Mouse (Mus musculus): ENCODE data around the gene Ercc5.
A peak's percentile ranks its signal among the peaks of the same experiment; 100 is the strongest.

Ercc5 gene

GRCm38 (mm10) chr1:44147563-44148381 lies at the start of gene Ercc5:
TSS of gene Ercc5 (plus strand) at chr1:44147744.
- peak; percentile 32 for DNase-seq (ENCODE audit: low spot score)

DNA sequence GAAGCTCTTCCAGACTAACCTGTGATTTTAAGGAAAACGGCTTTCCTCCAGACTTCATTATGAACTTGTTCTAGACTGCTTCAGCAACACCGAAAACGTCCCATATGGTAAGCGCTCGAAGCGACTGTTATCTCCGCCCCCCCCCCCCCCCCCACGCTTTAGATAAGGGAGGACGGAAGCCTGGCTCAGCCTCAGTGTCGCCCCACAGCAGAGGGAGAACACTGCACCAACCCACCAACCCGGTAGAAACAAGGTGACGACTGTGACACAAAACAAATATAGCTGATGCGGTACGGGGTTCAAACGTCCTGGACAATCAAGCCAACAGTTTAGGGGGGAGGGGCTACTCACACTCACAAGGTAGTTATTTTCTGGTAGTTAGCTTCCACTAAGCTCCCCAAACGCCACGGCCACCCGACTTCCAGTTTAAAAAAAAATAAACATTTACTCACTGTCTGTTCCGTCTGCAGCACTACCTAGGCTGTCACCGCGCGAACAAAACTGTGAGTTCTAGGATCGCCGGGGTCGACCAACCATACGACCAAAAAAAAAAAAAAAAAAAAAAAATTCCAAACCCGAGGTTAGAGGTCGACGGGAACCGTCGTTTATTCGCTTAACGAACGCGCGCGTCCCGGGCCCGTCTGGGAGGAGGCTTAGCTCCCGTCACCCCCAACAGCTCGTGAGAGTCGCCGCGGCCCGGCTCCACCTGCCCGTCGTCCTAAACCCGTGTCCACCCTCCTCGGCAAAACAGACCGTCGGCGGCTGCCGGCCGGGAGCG lies 45.9 kb upstream of the Ercc5 start:
- no peak for DNase-seq (ENCODE audit: low spot score)

DNA sequence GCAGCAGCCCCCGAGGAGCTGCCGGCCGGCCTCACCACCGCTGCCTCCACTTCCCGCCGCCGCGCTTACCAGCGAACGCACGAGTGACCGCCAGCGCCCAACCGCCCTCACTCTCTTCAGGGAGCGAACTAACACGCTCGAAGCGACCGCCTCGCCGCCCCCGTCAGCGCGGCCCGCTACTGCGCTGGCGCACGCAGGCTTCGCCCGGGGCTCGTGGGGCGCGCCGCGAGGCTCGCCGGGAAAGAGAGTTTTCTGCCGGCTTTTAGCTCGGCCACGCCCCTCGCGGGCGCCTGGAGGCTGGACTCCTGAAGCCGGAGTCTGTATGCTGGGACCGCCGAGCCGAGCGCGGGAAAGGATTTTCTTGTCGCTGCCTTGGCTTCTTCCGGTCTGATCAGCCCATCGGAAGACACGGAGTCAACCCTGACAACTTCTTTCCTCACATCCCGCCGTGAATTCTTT lies 45.3 kb upstream of the Ercc5 start, which contains the start of gene Tex30:
TSS of gene Tex30 (minus strand) at position 183 of the 459 bp plus-strand sequence.
- DNase-seq (ENCODE audit: low spot score) = peak; percentile 70

DNA sequence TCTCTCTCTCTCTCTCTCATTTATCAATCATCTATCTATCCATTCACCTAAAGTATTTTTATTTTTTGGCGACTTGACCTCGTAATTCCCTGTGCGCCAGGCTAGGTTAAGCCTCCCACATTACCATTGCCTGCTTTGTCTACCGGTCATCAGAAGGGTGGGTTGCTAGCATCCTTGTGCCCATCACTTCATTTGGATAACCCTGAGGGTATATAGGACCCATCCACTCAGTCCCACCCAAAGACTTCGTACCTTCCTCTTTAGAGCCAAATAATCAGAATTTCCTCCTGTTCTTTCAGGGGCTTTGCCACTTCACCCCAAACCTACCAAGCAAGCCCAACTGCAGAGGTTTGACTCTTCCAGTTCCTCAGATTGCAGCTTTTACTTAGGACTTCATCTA lies 44.6 kb upstream of the Ercc5 start:
- DNase-seq (ENCODE audit: low spot score) = no peak

- no peak for DNase-seq (ENCODE audit: low spot score)
Observed at GRCm38 (mm10) chr1:44117571-44117970, 30.0 kb upstream of the Ercc5 start.

DNA sequence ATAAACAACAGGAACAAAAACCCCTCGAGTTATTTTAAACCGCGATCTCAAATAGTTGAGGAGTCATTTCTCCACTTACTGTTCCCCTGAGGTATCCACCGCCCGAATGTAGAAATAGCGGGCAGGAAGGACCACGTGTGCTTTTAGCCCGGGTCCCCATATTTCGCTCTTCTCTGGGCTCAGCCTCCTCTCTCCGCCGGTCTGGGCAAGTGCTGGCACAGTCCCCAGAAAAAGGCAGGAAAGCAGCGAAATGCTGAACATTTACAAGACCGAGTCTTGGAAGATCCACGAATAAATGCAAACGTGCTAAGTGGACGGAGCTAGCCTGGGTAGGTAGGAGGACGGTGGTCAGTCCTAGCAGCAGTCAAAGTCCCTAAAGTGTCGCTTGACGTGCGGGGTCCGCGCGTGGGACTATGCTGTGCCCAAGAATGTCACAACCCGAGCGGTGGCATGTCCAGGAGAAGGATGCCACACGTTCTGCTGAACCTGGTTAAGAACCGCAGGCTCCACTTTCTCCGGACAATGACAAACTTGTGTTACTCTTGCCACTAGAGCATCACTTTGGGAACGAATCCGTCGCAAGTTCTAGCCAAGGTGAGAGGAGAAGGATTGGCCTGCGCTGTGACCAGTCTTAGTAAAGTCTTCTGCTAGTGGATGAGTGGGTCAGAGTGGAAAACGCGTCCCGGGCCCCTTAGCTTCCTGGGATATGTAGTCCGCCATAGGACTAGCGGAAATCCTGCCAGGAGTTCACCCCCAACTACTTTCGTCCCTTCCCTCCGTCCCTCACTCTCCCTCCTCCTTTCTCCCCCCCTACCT lies 29.1 kb upstream of the Ercc5 start, which contains the start of the genes Kdelc1 and Bivm:
TSS of gene Kdelc1 (minus strand) at position 570 of the 816 bp plus-strand sequence.
TSS of gene Bivm (plus strand) at position 719 of the 816 bp plus-strand sequence.
- DNase-seq (ENCODE audit: low spot score) = peak; percentile 50

DNA sequence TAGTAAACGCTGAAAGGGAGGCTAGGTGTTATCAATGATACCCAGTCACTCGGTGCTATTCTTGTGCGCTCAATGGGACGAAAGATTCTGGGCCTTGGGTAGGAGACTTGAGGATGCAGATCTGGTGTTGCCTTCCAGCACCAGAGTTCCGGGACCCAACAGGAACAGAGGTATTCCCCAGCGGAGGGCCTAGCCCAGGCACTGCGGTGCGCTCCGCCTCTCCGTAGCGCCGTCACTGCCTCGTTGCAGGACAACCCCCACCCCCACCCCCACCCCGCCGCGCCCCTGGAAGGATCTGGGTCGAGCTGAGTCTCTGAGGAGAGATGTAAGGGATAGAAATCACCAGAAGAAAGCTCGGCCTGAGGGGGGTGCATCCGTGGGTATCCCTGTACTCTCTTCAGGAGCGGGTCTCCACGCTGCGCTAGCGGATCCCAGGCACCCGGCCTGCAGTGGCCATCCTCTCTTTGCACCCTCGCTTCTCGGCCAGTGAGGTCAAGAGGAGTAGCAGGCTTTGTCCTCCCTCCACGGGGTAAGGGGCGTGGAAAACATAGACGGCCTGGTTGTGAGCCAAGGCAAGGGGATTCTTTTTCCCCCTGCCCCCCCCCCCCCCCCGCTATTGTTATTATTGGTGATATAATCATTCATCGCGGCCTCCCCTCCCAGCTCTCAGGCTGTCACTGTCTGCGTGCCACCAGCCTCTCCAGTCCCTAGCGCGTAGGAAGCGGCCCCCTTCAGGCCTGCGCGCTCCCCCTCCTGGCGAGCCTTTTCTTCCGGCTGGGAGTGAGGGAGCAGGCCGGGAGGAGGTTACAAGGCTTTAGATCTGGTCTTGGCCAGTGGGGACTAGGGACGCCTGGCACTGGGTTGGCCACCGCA lies 28.1 kb upstream of the Ercc5 start:
- DNase-seq (ENCODE audit: low spot score) = peak; percentile 38

GRCm38 (mm10) chr1:44120074-44120406 lies 27.5 kb upstream of the Ercc5 start:
- no peak for DNase-seq (ENCODE audit: low spot score)

DNA sequence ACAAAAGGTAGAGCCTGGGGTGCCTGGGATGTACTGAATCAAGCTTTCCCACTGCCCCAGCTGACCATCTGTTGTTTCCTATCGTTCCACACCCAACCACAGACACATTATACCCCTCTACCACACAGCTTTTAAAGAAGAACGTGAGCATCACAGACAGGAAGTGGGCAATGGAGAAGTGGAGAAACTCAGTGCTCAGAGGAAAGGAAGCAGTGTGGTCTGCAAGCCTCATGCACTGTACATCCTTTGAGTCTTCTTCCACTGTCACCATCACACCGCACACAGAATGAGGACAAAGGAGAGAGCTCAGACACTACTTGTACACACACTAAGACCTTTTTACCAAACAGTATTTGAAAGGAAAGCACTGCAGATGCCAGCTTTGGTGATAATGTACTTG lies 25.3 kb upstream of the Ercc5 start:
- no peak for DNase-seq (ENCODE audit: low spot score)

DNA sequence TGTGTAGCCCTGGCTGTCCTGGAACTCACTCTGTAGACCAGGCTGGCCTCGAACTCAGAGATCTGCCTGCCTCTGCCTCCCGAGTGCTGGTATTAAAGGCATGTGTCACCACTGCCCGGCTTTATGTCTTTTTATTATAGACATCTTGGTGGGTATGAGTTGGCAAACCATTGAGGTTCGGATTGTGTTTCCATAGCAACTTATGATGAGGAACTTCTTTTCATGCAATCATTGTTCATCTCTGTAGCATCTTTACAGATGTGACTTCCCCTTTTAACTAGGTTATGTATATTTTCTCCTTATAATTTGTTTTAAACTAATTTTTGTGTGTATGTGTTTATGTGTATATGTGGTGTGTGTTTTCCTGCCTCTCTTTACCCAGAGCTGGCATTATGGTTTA lies 22.0 kb upstream of the Ercc5 start:
- DNase-seq (ENCODE audit: low spot score) = no peak

DNA sequence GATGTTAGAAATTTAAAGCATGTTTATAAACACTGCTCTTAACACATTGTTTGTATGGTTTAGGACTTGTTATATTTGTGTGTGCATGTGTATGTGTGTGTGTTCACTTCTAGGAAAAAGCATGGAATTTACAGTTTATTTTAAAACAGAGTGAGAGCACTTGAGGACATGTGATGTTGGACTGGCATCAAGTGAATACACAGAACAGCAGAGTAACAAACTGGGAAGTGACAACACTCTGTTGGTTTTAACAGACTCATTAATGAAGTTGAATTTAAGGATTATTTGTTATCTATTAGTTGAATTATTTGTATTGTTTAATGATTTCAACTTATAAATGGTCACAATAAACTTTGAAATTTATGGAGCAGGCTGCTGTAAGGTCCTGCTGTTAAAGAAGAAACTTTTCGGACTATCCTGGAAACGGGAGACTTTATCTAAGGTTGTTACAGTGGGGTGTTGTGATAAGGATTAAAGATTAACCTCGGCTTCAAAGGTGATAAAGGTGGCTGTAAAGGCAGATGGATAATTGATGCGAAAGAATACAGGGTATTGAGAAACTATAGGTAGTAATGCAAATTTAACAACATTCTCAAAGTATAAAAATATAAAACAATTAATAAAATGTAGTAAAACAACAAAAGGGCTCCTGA lies 17.5 kb upstream of the Ercc5 start:
- no peak for DNase-seq (ENCODE audit: low spot score)

GRCm38 (mm10) chr1:44140232-44140631 lies 7.3 kb upstream of the Ercc5 start:
- no peak for DNase-seq (ENCODE audit: low spot score)

GRCm38 (mm10) chr1:44142747-44143146 lies 4.8 kb upstream of the Ercc5 start:
- DNase-seq (ENCODE audit: low spot score) = no peak

DNA sequence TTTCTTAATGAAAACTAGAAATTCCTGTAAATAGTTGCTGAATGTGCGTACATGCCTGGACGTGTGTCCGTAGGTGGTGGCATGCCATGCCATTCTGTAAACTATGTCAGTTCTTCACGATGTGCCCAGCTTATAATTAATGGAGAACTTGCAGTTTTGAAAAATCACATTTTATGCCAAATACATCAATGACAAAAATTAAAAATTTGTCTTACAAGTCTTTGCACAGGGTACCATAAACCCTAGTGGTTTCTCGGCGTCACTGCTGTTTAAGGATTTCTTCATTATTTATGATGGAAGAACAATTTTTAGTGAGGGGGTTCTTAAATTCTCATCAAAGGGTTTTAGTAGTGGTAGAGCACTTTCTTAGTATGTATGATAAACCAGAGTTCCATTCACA lies 1.2 kb downstream of the Ercc5 start:
- DNase-seq (ENCODE audit: low spot score) = no peak

- no peak for DNase-seq (ENCODE audit: low spot score)
Observed at GRCm38 (mm10) chr1:44155287-44155686, 7.7 kb downstream of the Ercc5 start.

DNA sequence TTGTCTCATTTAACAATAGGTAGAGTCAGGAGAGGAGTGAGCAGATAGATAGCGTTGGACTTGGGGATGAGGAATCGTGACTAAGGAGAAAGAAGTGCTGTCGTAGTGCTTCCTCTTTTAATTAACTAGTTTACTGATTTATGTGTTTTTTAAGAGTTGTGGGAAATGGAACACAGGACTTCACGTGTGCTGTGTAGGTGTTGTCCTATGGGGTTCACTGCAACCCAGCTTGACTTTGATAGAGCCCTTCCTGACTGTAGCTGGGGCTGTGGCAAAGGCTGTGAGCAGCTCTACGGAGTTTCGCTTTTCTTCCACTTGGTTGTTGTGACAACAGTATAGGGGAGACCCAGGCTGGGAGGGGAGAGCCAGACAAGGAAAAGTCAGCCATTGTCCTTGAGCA lies 10.8 kb downstream of the Ercc5 start:
- DNase-seq (ENCODE audit: low spot score) = no peak

- no peak for DNase-seq (ENCODE audit: low spot score)
Observed at GRCm38 (mm10) chr1:44161818-44162217, 14.3 kb downstream of the Ercc5 start.

- no peak for DNase-seq (ENCODE audit: low spot score)
Observed at GRCm38 (mm10) chr1:44162389-44162788, 14.8 kb downstream of the Ercc5 start.

DNA sequence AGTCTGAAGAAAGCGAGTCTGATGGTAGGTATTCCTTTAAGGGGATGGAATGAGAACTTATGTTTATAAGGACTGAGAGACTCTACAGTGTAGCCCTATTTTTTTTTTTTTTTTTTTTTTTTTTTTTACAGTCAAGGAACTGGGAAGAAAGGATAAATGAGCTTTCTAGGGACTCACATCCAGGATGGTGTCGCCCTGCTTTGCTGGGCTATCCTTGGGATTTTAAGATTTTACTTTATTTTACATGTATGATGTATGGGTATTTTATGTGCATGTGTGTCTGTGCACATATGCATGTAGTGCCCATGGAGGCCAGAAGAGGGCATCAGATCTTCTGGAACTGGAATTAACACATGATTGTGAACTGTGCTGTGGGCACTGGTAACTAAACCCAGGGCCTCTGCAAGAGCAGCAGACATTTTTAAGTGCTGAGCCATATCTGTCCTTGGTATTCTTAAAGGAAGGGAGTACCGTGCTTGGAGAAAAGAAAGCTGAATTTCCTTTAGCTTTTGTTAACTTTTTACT lies 20.4 kb downstream of the Ercc5 start:
- DNase-seq (ENCODE audit: low spot score) = no peak

DNA sequence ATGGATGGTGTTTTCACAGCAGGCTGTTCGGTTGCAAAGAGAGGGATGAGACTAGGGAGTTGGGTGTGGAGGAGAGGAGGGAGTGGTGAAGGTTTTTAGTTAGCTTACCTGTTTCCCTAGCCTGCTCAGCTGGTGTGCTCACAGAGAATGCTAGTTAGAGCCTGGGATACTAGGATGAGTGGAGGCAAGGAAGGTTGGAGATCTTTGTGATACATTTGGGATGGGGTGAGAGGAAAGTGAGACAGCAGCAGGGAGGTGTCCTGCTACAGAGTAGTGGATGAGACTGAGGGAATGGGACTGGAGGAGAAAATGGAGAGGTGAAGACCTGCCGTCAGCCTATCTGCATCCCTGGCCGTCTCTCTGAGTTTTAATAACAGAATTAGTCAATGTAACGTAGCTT lies 25.1 kb downstream of the Ercc5 start:
- DNase-seq (ENCODE audit: low spot score) = no peak
